In the genomic region with DNA sequence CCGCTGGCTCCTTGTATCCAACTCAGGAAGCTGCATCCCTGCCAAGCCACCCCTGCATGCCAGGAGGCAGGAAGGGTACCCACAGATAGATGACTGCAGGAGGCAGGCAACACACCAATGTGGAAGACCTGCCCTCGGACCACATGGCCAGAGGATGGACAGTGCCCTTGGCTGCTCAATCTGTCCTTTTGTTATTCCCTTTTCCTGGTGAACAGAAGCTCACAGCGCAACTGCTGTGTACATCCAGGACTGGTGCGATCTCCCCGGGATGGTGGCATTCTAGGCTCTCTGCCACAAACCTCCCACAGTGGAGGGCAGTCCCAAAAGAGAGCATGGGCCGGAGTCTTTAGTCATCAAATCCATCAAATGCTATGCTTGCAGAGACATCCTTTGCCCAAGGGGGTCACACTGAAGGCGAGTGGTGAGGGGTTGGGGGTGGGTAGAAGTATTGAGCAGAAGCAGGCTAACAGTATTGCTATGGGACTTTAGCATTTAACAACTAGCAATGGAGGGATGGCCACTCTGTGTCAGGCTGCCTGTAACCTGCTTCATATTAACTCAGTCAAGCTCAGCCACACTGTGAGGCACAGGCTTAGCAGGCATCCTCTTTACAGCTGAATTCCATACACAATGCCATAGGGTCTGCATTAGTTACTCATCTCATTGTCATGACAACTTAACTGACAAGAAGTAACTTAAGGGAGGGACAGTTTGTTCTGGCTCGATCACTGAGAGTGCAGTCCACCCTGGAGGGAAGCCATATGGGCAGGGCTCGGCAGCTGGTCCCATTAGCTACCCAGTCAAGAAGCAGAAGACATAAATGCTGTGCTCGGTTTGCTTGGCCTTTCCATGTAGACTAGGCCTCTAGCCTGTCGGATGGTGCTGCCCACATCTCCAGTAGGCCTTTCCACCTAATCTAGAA, we compare ENCODE assay signal across 15 mouse cellular contexts.
A peak's percentile ranks its signal among the peaks of the same experiment; 100 is the strongest.
DNase-seq lines count a peak whose midpoint lies in the region; ATAC-seq and TF ChIP-seq lines count a peak whose summit lies in the region.
"Had no signal": no experiment of that assay in that cellular context is flagged by ENCODE, and none has a peak within 500 bp of the region (broad histone marks: within the 10 kb centered on the region; RNA-seq: fewer than 3 reads in every experiment).

No protein-coding gene starts in this region.

- peaks cover 1% of the 10 kb centered on the region for H3K4me1 ChIP-seq in lung, embryonic 15.5 days
- H3K4me1 ChIP-seq in hindbrain, embryonic 16.5 days (ENCODE audit: control insufficient read depth, insufficient read depth, low read depth, low read length): peaks cover 5% of the 10 kb centered on the region
- peaks cover 8% of the 10 kb centered on the region for H3K4me1 ChIP-seq in limb, embryonic 10.5 days

- H3K27ac ChIP-seq in gastrocnemius, adult 2 months: no peak overlapping the region
- H3K27ac ChIP-seq in lung, embryonic 15.5 days: no peak overlapping the region
- no peak overlapping the region for H3K27ac ChIP-seq in hindbrain, embryonic 16.5 days (ENCODE audit: low read depth, low read length)
- no peak overlapping the region for H3K27ac ChIP-seq in limb, embryonic 10.5 days
- H3K27ac ChIP-seq: forebrain, embryonic 10.5 days; kidney, embryonic 15.5 days; liver, embryonic 14.5 days had no signal

- peak; percentile 36 for DNase-seq in gastrocnemius, adult 2 months
- no peak for DNase-seq in gastrocnemius, adult 18-20 months (ENCODE audit: low spot score)
- DNase-seq in lung, postnatal 25 days (ENCODE audit: low spot score): no peak
- peak; percentile 52 for DNase-seq in cerebellum, adult 11-12 months
- no peak for DNase-seq in limb, embryonic 10.5 days (ENCODE audit: low spot score)
- DNase-seq in urinary bladder, postnatal 25 days (ENCODE audit: low spot score): no peak
- DNase-seq: adrenal gland, postnatal 14 days; gastrocnemius, postnatal 14 days; layer of hippocampus, postnatal 36 days had no signal

- H3K9me3 ChIP-seq in lung, embryonic 15.5 days: no peaks in the 10 kb centered on the region
- no peaks in the 10 kb centered on the region for H3K9me3 ChIP-seq in hindbrain, embryonic 16.5 days (ENCODE audit: control insufficient read depth, low read length)
- H3K9me3 ChIP-seq in limb, embryonic 10.5 days (replicated peaks): no peaks in the 10 kb centered on the region
- H3K9me3 ChIP-seq: forebrain, embryonic 10.5 days; kidney, embryonic 15.5 days had no signal

- TF ChIP-seq CTCF in gastrocnemius, adult 2 months (IDR thresholded peaks at IDR 0.05): no peak

- no peak overlapping the region for H3K9ac ChIP-seq in lung, embryonic 15.5 days
- no peak overlapping the region for H3K9ac ChIP-seq in hindbrain, embryonic 16.5 days (ENCODE audit: low read depth, low read length)
- H3K9ac ChIP-seq: kidney, embryonic 15.5 days; liver, embryonic 14.5 days had no signal

- no peaks in the 10 kb centered on the region for H3K36me3 ChIP-seq in lung, embryonic 15.5 days
- H3K36me3 ChIP-seq in hindbrain, embryonic 16.5 days (ENCODE audit: control insufficient read depth, insufficient read depth, low read length): no peaks in the 10 kb centered on the region
- no peaks in the 10 kb centered on the region for H3K36me3 ChIP-seq in limb, embryonic 10.5 days
- H3K36me3 ChIP-seq: forebrain, embryonic 10.5 days; kidney, embryonic 15.5 days had no signal

- H3K27me3 ChIP-seq in lung, embryonic 15.5 days: no peaks in the 10 kb centered on the region
- no peaks in the 10 kb centered on the region for H3K27me3 ChIP-seq in hindbrain, embryonic 16.5 days (replicated peaks; ENCODE audit: control insufficient read depth, insufficient read depth, low read length)
- no peaks in the 10 kb centered on the region for H3K27me3 ChIP-seq in limb, embryonic 10.5 days (ENCODE audit: low read depth, poor library complexity, severe bottlenecking)
- H3K27me3 ChIP-seq: kidney, embryonic 15.5 days; Patski had no signal

- no peak overlapping the region for H3K4me2 ChIP-seq in lung, embryonic 15.5 days
- no peak overlapping the region for H3K4me2 ChIP-seq in hindbrain, embryonic 16.5 days (ENCODE audit: low read length)
- H3K4me2 ChIP-seq: kidney, embryonic 15.5 days had no signal

- intact Hi-C loops in gastrocnemius, adult 2 months (cut with DNase I): no loop called here

- peak; percentile 28; the same call in 1 of the 2 replicates for ATAC-seq in lung, embryonic 15.5 days (ENCODE audit: borderline replicate concordance, extremely low read depth, low FRiP score, low TSS enrichment)
- ATAC-seq in hindbrain, embryonic 16.5 days: peak; percentile 73; the same call in 1 of the 2 replicates
- ATAC-seq: Patski had no signal

- no peak overlapping the region for H3K4me3 ChIP-seq in gastrocnemius, adult 2 months
- H3K4me3 ChIP-seq in lung, embryonic 15.5 days: no peak overlapping the region
- no peak overlapping the region for H3K4me3 ChIP-seq in hindbrain, embryonic 16.5 days (ENCODE audit: low read length)
- no peak overlapping the region for H3K4me3 ChIP-seq in limb, embryonic 10.5 days
- H3K4me3 ChIP-seq: forebrain, embryonic 10.5 days; kidney, embryonic 15.5 days had no signal

- 69% methylated on average over 11 of the region's 11 CpGs for WGBS in lung, embryonic 15.5 days
- WGBS in hindbrain, embryonic 16.5 days: 61% methylated on average over 11 of the region's 11 CpGs
- WGBS in limb, embryonic 10.5 days: 88% methylated on average over 11 of the region's 11 CpGs

Comparison
In these comparisons a context has a peak if more than half of its experiments do, and no peak if none do; other contexts are left out.
1. DNase-seq: peak in gastrocnemius, adult 2 months (single experiment) and cerebellum, adult 11-12 months (single experiment); none in gastrocnemius, adult 18-20 months (single experiment), lung, postnatal 25 days (single experiment), limb, embryonic 10.5 days (single experiment) and urinary bladder, postnatal 25 days (single experiment).